Mouse (Mus musculus) lung, postnatal 0 days (tissue): ENCODE measurements around the gene Stpg4. TPM values are rescaled to one million over a fixed set of nuclear protein-coding genes. Genes with fewer than 3 reads are reported as not detected.

Experiments
- ATAC-seq: fragments of 200-750 bp; cut with Nextera tagmentation; 2 replicates; pipeline ENCODE4 v1.8.0; 2017; ENCODE audit warnings: moderate library complexity
- DNase-seq: peaks from one replicate; pipeline ENCODE4 v3.0.0-alpha.2; 2016; ENCODE audit warnings: low spot score
- H3K27ac ChIP-seq: fragments of 300-500 bp; sonication (generic); 2 replicates; pipeline ENCODE4 v1.5.1; 2014; ENCODE audit warnings: antibody characterized with exemption, mild to moderate bottlenecking, low read length, mixed read lengths
- H3K27me3 ChIP-seq: fragments of 300-500 bp; sonication (generic); replicated peaks from 2 replicates; pipeline ENCODE4 v1.6.1; 2014; ENCODE audit warnings: low read length, mixed read lengths; ENCODE audit not compliant: insufficient read depth
- H3K36me3 ChIP-seq: fragments of 300-500 bp; sonication (generic); 2 replicates; pipeline ENCODE4 v1.6.1; 2014; ENCODE audit warnings: low read length, mixed read lengths; ENCODE audit not compliant: insufficient read depth
- H3K4me1 ChIP-seq: fragments of 300-500 bp; sonication (generic); 2 replicates; pipeline ENCODE4 v1.6.1; 2014; ENCODE audit warnings: antibody characterized with exemption, low read depth, low read length, mixed read lengths; ENCODE audit not compliant: insufficient read depth
- H3K4me2 ChIP-seq: fragments of 300-500 bp; sonication (generic); replicated peaks from 2 replicates; pipeline ENCODE4 v1.6.1; 2014; ENCODE audit warnings: low read depth, mild to moderate bottlenecking, low read length, moderate library complexity, mixed read lengths
- H3K4me3 ChIP-seq: fragments of 300-500 bp; sonication (generic); 2 replicates; pipeline ENCODE4 v1.5.1; 2014; ENCODE audit warnings: low read depth, low read length
- H3K9ac ChIP-seq: fragments of 300-500 bp; sonication (generic); replicated peaks from 2 replicates; pipeline ENCODE4 v1.6.1; 2014; ENCODE audit warnings: low read depth, mild to moderate bottlenecking
- H3K9me3 ChIP-seq: fragments of 300-500 bp; sonication (generic); 2 replicates; pipeline ENCODE4 v1.6.1; 2016; ENCODE audit warnings: low read length, mixed read lengths
- CTCF ChIP-seq: IDR thresholded peaks from 2 replicates; pipeline ENCODE4 v1.5.1; 2016; ENCODE audit warnings: antibody characterized with exemption, mild to moderate bottlenecking
- EP300 ChIP-seq: IDR thresholded peaks from 2 replicates; pipeline ENCODE4 v1.6.1; 2016; ENCODE audit warnings: antibody characterized with exemption, mild to moderate bottlenecking, control low read depth
- WGBS: fragments of 180-500 bp; shearing (Covaris S2); extraction: QIAGEN DNeasy Blood & Tissue Kit; methylation state at CpG from one replicate; pipeline ENCODE4 v1.1.7; 2014; 5-methylcytosine and 5-hydroxymethylcytosine counted together
- polyA plus RNA-seq: library from polyadenylated mRNA; unstranded; fragments of >200 nt; fragmentation: Nextera tagmentation; extraction: Ambion mirVana; gene quantifications from 2 replicates; pipeline ENCODE4 v1.2.1, GENCODE M21; 2015

Gene Stpg4
- polyA plus RNA-seq, 1 experiment from 2014 or later = not detected

DNA sequence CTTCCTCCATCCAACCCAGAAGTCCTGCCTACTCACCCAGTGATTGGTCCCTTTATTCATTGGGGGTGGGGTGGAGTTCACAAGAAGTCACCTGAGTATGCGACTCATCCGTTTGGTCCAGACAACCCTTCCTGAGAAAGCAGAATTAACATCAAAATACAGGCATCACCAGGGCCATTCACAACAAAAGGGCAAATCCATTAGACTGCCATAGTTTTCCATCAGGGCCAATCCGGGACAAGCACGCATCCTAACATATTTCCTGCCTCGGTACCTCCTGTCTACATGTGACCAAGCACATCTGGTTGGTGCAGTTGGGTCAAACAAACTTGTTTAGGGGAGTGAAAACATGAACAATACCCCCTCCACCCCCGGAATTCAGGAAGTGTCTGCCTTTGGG, 44.1 kb upstream of the Stpg4 start:
- no peaks in the 10 kb centered on the region for H3K9me3 ChIP-seq
- no peaks in the 10 kb centered on the region for H3K36me3 ChIP-seq
- DNase-seq = no peak
- no peaks in the 10 kb centered on the region for H3K27me3 ChIP-seq
- TF ChIP-seq EP300 (no peak), CTCF (no peak)
- H3K4me2 ChIP-seq = no peak overlapping the region
- H3K9ac ChIP-seq = no peak overlapping the region
- ATAC-seq = no peak
- WGBS = 77% methylated on average over 6 of the region's 6 CpGs
- H3K27ac ChIP-seq = no peak overlapping the region
- H3K4me1 ChIP-seq = peaks cover 21% of the 10 kb centered on the region
- no peak overlapping the region for H3K4me3 ChIP-seq

DNA sequence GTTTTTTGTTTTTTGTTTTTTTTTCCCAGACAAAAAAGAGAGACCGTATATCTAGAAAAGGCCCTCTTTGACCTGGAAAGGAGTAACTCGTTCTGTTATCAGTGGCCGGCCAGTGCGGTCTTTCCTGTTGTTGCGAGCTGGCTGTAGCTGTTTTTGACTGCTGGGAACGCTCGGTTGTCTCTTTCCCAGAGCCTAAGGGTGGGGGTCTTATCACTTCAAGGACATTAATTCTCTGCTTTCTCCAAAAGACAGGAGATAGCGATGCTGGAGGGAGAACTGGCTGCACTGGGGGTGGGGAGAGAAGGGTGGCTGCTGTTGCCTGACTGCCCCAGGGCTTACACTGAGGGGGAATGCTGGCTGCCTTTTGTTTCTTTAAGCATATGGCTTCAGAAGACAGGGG, 43.3 kb upstream of the Stpg4 start:
- Histone ChIP-seq H3K9me3 (no peaks in the 10 kb centered on the region), H3K27ac (no peak overlapping the region), H3K36me3 (no peaks in the 10 kb centered on the region), H3K9ac (no peak overlapping the region), H3K27me3 (no peaks in the 10 kb centered on the region), H3K4me2 (no peak overlapping the region), H3K4me1 (peaks cover 21% of the 10 kb centered on the region), H3K4me3 (no peak overlapping the region)
- DNase-seq (no peak), ATAC-seq (no peak)
- no peak for TF ChIP-seq EP300
- WGBS = 50% methylated on average over 8 of the region's 8 CpGs

DNA sequence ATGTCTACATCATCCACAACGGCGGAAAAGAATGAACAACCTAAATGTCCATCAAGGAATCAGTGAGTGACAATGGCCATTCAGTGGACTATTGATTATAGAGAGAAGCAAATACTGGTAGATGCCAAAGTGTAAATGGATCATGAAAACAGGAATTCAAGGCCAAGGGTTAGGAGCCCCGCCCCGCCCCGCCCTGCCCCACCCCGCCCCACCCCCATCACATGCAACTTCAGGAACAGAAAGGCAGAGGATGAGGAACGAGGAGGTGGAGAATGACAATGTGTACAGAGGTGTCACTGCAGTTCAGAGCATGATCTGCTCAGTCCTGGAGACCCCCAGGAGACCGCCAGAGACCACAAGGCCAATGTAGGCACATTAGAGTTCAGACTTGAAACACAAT, 42.7 kb upstream of the Stpg4 start:
- DNase-seq = no peak
- Histone ChIP-seq H3K9ac (no peak overlapping the region), H3K9me3 (no peaks in the 10 kb centered on the region), H3K4me1 (peaks cover 19% of the 10 kb centered on the region), H3K36me3 (no peaks in the 10 kb centered on the region), H3K27ac (no peak overlapping the region), H3K27me3 (no peaks in the 10 kb centered on the region), H3K4me3 (no peak overlapping the region), H3K4me2 (no peak overlapping the region)
- ATAC-seq = no peak
- WGBS = 64% methylated on average over 8 of the region's 8 CpGs
- TF ChIP-seq EP300 = no peak
- no peak for TF ChIP-seq CTCF

DNA sequence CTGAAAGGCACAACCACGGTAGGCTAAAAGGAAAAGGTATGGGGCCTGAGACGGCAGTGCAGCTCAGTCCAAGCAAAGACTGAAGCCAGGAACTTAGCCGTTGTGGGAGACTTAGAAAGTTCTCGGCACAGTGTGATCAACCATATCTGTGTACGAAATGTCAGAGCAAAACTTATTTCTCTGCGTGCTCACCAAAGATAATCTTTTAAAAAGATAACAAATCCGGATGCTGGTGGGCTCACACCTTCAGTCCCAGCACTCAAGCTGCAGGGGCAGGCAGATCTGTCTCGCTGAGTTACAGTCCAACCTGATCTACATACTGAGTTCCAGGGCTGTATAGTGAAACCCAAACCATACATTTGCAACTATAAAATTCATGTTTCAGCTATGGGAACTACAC, 41.9 kb upstream of the Stpg4 start:
- 70% methylated on average over 8 of the region's 8 CpGs for whole genome bisulfite sequencing
- Histone ChIP-seq H3K36me3 (no peaks in the 10 kb centered on the region), H3K4me3 (no peak overlapping the region), H3K4me2 (no peak overlapping the region), H3K9ac (no peak overlapping the region), H3K27ac (no peak overlapping the region), H3K9me3 (no peaks in the 10 kb centered on the region), H3K4me1 (peaks cover 12% of the 10 kb centered on the region), H3K27me3 (no peaks in the 10 kb centered on the region)
- TF ChIP-seq EP300 (no peak), CTCF (no peak)
- no peak for ATAC-seq
- no peak for DNase-seq

DNA sequence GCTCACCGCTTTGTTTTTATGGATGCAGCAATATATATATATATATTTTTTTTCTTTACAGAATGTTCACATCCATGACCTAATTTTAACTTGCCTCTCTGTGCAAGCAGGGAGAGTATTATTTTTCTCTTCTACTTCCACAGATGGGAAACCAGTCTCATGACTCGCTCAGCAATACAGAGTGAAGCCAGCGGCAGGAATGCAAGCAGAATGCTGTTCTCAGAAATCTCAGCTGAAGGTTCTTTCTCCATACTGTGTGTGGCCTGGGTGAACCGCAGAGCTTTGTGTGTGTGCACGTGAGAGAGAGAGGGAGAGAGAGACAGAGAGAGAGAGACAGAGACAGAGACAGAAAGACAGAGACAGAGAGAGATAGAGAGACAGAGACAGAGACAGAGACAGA, 41.1 kb upstream of the Stpg4 start:
- H3K27me3 ChIP-seq = no peaks in the 10 kb centered on the region
- H3K9me3 ChIP-seq = no peaks in the 10 kb centered on the region
- H3K4me3 ChIP-seq = no peak overlapping the region
- no peak for ATAC-seq
- H3K9ac ChIP-seq = no peak overlapping the region
- no peak overlapping the region for H3K4me2 ChIP-seq
- TF ChIP-seq CTCF = no peak
- TF ChIP-seq EP300 = no peak
- no peak overlapping the region for H3K27ac ChIP-seq
- peaks cover 4% of the 10 kb centered on the region for H3K4me1 ChIP-seq
- DNase-seq = no peak
- no peaks in the 10 kb centered on the region for H3K36me3 ChIP-seq
- WGBS = 76% methylated on average over 5 of the region's 5 CpGs

- WGBS = 57% methylated on average over 3 of the region's 3 CpGs
Measured at GRCm38 (mm10) chr17:87461499-87461896, 34.0 kb upstream of the Stpg4 start.

More at GRCm38 (mm10) chr17:87461499-87461896, 34.0 kb upstream of the Stpg4 start:
- H3K36me3 ChIP-seq = no peaks in the 10 kb centered on the region
- DNase-seq = no peak
- H3K4me3 ChIP-seq = no peak overlapping the region
- H3K9me3 ChIP-seq = no peaks in the 10 kb centered on the region
- ATAC-seq = no peak
- H3K27me3 ChIP-seq = no peaks in the 10 kb centered on the region
- TF ChIP-seq CTCF (peak; percentile 54), EP300 (no peak)
- H3K9ac ChIP-seq = no peak overlapping the region
- H3K27ac ChIP-seq = no peak overlapping the region
- H3K4me1 ChIP-seq = peaks cover 28% of the 10 kb centered on the region
- H3K4me2 ChIP-seq = no peak overlapping the region
